Mouse (Mus musculus): ENCODE results near the gene Apom.
A peak's percentile ranks its signal among the peaks of the same experiment; 100 is the strongest.
"Not testable (repeated sequence)": the region's sequence is repeated elsewhere in the genome, so short reads cannot be mapped to it uniquely, and the experiment has no call there.

Apom gene

GRCm38 (mm10) chr17:35127017-35127416 is 4.8 kb downstream of the Apom start:
- DNase-seq (ENCODE audit: low spot score) = no peak

- peak; percentile 63 for DNase-seq (ENCODE audit: low spot score)
Measured at GRCm38 (mm10) chr17:35126206-35126611, 5.6 kb downstream of the Apom start, which contains the start of gene D17H6S53E. TSS of gene D17H6S53E (plus strand) at chr17:35126373.

GRCm38 (mm10) chr17:35125578-35125977 is 6.3 kb downstream of the Apom start:
- no peak for DNase-seq (ENCODE audit: low spot score)

GRCm38 (mm10) chr17:35125081-35125480 is 6.8 kb downstream of the Apom start:
- DNase-seq (ENCODE audit: low spot score) = no peak

GRCm38 (mm10) chr17:35124261-35124896 is 7.5 kb downstream of the Apom start:
- not testable (repeated sequence) for DNase-seq (ENCODE audit: low spot score)

- DNase-seq (ENCODE audit: low spot score) = not testable (repeated sequence)
Measured at GRCm38 (mm10) chr17:35123287-35123686, 8.6 kb downstream of the Apom start.

- peak; percentile 75 for DNase-seq (ENCODE audit: low spot score)
Measured at GRCm38 (mm10) chr17:35121871-35122303, 10.0 kb downstream of the Apom start, which contains the start of gene Csnk2b. TSS of gene Csnk2b (minus strand) at chr17:35122053.

GRCm38 (mm10) chr17:35121143-35121799 is 10.6 kb downstream of the Apom start, which contains the start of gene Gpank1:
TSS of gene Gpank1 (plus strand) at chr17:35121455.
- peak; percentile 97 for DNase-seq (ENCODE audit: low spot score)

GRCm38 (mm10) chr17:35120745-35121142 is 11.1 kb downstream of the Apom start:
- DNase-seq (ENCODE audit: low spot score) = no peak

GRCm38 (mm10) chr17:35115046-35116019 is 16.5 kb downstream of the Apom start, which contains the start of gene Ly6g5b:
TSS of gene Ly6g5b (minus strand) at chr17:35115428.
- DNase-seq (ENCODE audit: low spot score) = no peak

- DNase-seq (ENCODE audit: low spot score) = no peak
Measured at GRCm38 (mm10) chr17:35111774-35112173, 20.1 kb downstream of the Apom start.

GRCm38 (mm10) chr17:35108097-35108496 is 23.8 kb downstream of the Apom start, which contains the start of gene Ly6g5c:
TSS of gene Ly6g5c (plus strand) at chr17:35108279.
- DNase-seq (ENCODE audit: low spot score) = no peak

- DNase-seq (ENCODE audit: low spot score) = no peak
Measured at GRCm38 (mm10) chr17:35106522-35106921, 25.3 kb downstream of the Apom start.

- no peak for DNase-seq (ENCODE audit: low spot score)
Measured at GRCm38 (mm10) chr17:35105740-35106389, 26.0 kb downstream of the Apom start.

GRCm38 (mm10) chr17:35104754-35105153 is 27.1 kb downstream of the Apom start:
- DNase-seq (ENCODE audit: low spot score) = no peak

- DNase-seq (ENCODE audit: low spot score) = no peak
Measured at GRCm38 (mm10) chr17:35104079-35104478, 27.8 kb downstream of the Apom start.

GRCm38 (mm10) chr17:35103221-35103690 is 28.6 kb downstream of the Apom start:
- DNase-seq (ENCODE audit: low spot score) = no peak

- no peak for DNase-seq (ENCODE audit: low spot score)
Measured at GRCm38 (mm10) chr17:35102299-35102698, 29.6 kb downstream of the Apom start.

- DNase-seq (ENCODE audit: low spot score) = no peak
Measured at GRCm38 (mm10) chr17:35101161-35101560, 30.7 kb downstream of the Apom start.

GRCm38 (mm10) chr17:35100196-35100765 is 31.6 kb downstream of the Apom start:
- DNase-seq (ENCODE audit: low spot score) = no peak

- DNase-seq (ENCODE audit: low spot score) = peak; percentile 43
Measured at GRCm38 (mm10) chr17:35097164-35097655, 34.6 kb downstream of the Apom start.

All from layer of hippocampus, adult 11-12 months (tissue).